Mouse (Mus musculus): ENCODE measurements around the gene Plac9b. TPM values are rescaled to one million over a fixed set of nuclear protein-coding genes. Genes with fewer than 3 reads are reported as not detected.
"Not testable (repeated sequence)": the region's sequence is repeated elsewhere in the genome, so short reads cannot be mapped to it uniquely, and the experiment has no call there.

The Plac9b gene
- polyA plus RNA-seq, 1 experiment from 2014 or later, result 19.8 TPM

DNA sequence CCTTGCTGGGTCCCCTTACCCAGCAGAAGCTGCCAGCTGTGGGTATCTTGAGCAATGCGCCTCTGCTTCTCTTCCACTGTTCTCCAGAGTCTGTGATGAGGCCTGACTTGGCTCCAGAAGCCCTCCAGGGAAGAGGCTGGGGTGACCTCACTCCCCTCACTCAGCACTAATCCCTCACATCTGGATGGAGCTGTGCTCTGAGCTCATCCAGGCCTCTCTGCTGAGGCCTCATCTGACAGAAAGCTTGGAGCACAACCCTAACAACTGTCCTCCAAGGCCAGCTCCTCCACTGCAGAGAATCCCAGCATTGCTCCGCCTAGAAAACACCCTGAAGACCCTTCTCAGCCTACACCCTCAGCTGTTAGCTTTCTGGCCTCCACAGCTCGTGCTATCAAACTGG is 8.3 kb downstream of the Plac9b start:
- not testable (repeated sequence) for H3K4me2 ChIP-seq (ENCODE audit: low read depth, low read length); H3K9ac ChIP-seq (ENCODE audit: low read depth, low read length); H3K27me3 ChIP-seq (replicated peaks; ENCODE audit: control insufficient read depth, insufficient read depth, low read length); H3K36me3 ChIP-seq (ENCODE audit: control insufficient read depth, insufficient read depth, low read length); H3K4me1 ChIP-seq (ENCODE audit: control insufficient read depth, insufficient read depth, low read length); H3K27ac ChIP-seq (ENCODE audit: low read length); H3K4me3 ChIP-seq (ENCODE audit: low read length); H3K9me3 ChIP-seq (ENCODE audit: control insufficient read depth, low read length)
- no CpG with 5 or more reads among the region's 3 CpGs for WGBS
- peak; percentile 69 for ATAC-seq

GRCm38 (mm10) chr14:26165266-26165665 is 17.0 kb downstream of the Plac9b start:
- H3K9ac ChIP-seq (ENCODE audit: low read depth, low read length), result not testable (repeated sequence)

GRCm38 (mm10) chr14:26162423-26162822 is 19.9 kb downstream of the Plac9b start:
- H3K4me2 ChIP-seq (ENCODE audit: low read depth, low read length); H3K27me3 ChIP-seq (replicated peaks; ENCODE audit: control insufficient read depth, insufficient read depth, low read length); H3K9me3 ChIP-seq (ENCODE audit: control insufficient read depth, low read length); H3K27ac ChIP-seq (ENCODE audit: low read length); H3K36me3 ChIP-seq (ENCODE audit: control insufficient read depth, insufficient read depth, low read length); H3K4me1 ChIP-seq (ENCODE audit: control insufficient read depth, insufficient read depth, low read length); H3K9ac ChIP-seq (ENCODE audit: low read depth, low read length); H3K4me3 ChIP-seq (ENCODE audit: low read length); ATAC-seq: not testable (repeated sequence)
- no CpG with 5 or more reads among the region's 5 CpGs for WGBS

More at GRCm38 (mm10) chr14:26165266-26165665, 17.0 kb downstream of the Plac9b start:
- H3K9me3 ChIP-seq (ENCODE audit: control insufficient read depth, low read length); H3K36me3 ChIP-seq (ENCODE audit: control insufficient read depth, insufficient read depth, low read length); H3K27ac ChIP-seq (ENCODE audit: low read length); ATAC-seq; H3K27me3 ChIP-seq (replicated peaks; ENCODE audit: control insufficient read depth, insufficient read depth, low read length); H3K4me3 ChIP-seq (ENCODE audit: low read length); H3K4me1 ChIP-seq (ENCODE audit: control insufficient read depth, insufficient read depth, low read length); H3K4me2 ChIP-seq (ENCODE audit: low read depth, low read length): not testable (repeated sequence)
- no CpG with 5 or more reads among the region's 12 CpGs for WGBS

DNA sequence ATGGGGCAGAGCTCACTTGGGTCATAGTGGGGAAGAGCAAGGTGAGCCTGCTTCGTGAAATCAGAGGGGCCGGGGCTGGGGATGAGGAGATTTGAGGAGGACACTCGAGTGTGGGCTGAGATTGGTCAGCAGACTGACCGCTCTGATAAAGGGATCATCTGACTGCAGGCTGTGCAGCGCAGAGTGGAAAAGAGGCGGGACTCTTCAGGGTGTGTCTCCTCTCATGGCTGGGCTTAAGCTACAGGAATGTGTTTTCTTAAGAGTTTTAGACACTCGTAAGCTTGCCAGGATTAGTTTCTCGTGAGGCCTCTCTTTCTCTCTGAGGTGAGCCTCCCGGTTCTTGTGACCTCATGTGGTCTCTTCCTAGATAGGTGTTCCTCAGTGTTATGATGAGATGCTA is 21.1 kb downstream of the Plac9b start:
- not testable (repeated sequence) for H3K36me3 ChIP-seq (ENCODE audit: control insufficient read depth, insufficient read depth, low read length); H3K9ac ChIP-seq (ENCODE audit: low read depth, low read length); H3K4me3 ChIP-seq (ENCODE audit: low read length); H3K4me2 ChIP-seq (ENCODE audit: low read depth, low read length); H3K4me1 ChIP-seq (ENCODE audit: control insufficient read depth, insufficient read depth, low read length); H3K9me3 ChIP-seq (ENCODE audit: control insufficient read depth, low read length); H3K27ac ChIP-seq (ENCODE audit: low read length); H3K27me3 ChIP-seq (replicated peaks; ENCODE audit: control insufficient read depth, insufficient read depth, low read length)
- peak; percentile 59; the same call in 1 of the 2 replicates for ATAC-seq
- no CpG with 5 or more reads among the region's 9 CpGs for WGBS

GRCm38 (mm10) chr14:26156032-26156431 is 26.2 kb downstream of the Plac9b start:
- H3K4me3 ChIP-seq (ENCODE audit: low read length); H3K4me1 ChIP-seq (ENCODE audit: control insufficient read depth, insufficient read depth, low read length); ATAC-seq; H3K9me3 ChIP-seq (ENCODE audit: control insufficient read depth, low read length); H3K9ac ChIP-seq (ENCODE audit: low read depth, low read length); H3K36me3 ChIP-seq (ENCODE audit: control insufficient read depth, insufficient read depth, low read length); H3K27me3 ChIP-seq (replicated peaks; ENCODE audit: control insufficient read depth, insufficient read depth, low read length); H3K4me2 ChIP-seq (ENCODE audit: low read depth, low read length); H3K27ac ChIP-seq (ENCODE audit: low read length): not testable (repeated sequence)
- no CpG with 5 or more reads among the region's 7 CpGs for WGBS

DNA sequence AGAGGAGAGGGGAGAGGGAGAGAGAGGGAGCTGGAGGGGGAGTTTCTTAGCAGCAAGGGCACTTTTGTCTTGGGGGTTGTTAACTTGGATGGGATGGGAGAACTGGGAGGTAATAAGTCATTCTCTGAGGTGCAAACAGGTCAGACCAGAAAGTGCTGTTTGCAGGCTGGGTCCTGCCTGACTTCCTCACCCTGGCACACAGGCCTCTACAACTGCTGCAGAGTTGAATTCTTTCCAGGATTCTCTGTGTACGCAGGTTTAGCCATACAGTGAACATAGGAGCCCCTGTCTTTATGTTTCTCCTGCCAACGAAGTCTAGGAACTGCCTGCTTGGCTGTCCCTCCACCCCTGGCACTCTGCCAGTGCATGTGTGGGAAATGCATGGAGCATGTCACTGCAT is 35.2 kb downstream of the Plac9b start:
- H3K4me2 ChIP-seq (ENCODE audit: low read depth, low read length); H3K4me1 ChIP-seq (ENCODE audit: control insufficient read depth, insufficient read depth, low read length); ATAC-seq; H3K27me3 ChIP-seq (replicated peaks; ENCODE audit: control insufficient read depth, insufficient read depth, low read length); H3K36me3 ChIP-seq (ENCODE audit: control insufficient read depth, insufficient read depth, low read length); H3K4me3 ChIP-seq (ENCODE audit: low read length); H3K27ac ChIP-seq (ENCODE audit: low read length); H3K9me3 ChIP-seq (ENCODE audit: control insufficient read depth, low read length); H3K9ac ChIP-seq (ENCODE audit: low read depth, low read length): not testable (repeated sequence)
- WGBS, result no CpG with 5 or more reads among the region's 2 CpGs

DNA sequence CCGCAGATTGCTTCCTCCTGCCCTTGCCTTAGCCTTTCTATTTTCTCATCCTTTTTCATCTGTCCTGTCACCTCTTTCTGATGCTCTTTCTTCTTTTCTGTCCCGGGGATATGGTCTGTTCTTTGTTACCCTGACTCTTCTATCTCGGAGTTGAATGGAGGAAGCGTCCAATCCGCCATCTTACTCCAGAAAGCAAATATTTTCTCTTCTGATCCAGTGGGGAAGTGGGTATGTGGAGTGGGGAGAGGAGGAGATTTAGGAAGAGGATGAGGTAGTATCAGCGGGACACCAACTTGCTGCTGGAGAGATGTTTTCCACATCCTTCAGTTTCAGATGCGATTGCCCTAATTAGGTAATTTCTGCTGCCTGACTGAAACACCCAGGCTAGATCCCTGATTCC is 63.2 kb downstream of the Plac9b start:
- not testable (repeated sequence) for H3K9me3 ChIP-seq (ENCODE audit: control insufficient read depth, low read length); H3K36me3 ChIP-seq (ENCODE audit: control insufficient read depth, insufficient read depth, low read length); H3K9ac ChIP-seq (ENCODE audit: low read depth, low read length); H3K27me3 ChIP-seq (replicated peaks; ENCODE audit: control insufficient read depth, insufficient read depth, low read length); H3K4me1 ChIP-seq (ENCODE audit: control insufficient read depth, insufficient read depth, low read length); H3K4me3 ChIP-seq (ENCODE audit: low read length); H3K27ac ChIP-seq (ENCODE audit: low read length); H3K4me2 ChIP-seq (ENCODE audit: low read depth, low read length); ATAC-seq
- no CpG with 5 or more reads among the region's 7 CpGs for WGBS

- not testable (repeated sequence) for H3K4me2 ChIP-seq (ENCODE audit: low read depth, low read length); H3K4me1 ChIP-seq (ENCODE audit: control insufficient read depth, insufficient read depth, low read length); H3K27ac ChIP-seq (ENCODE audit: low read length); H3K9me3 ChIP-seq (ENCODE audit: control insufficient read depth, low read length); H3K36me3 ChIP-seq (ENCODE audit: control insufficient read depth, insufficient read depth, low read length); H3K4me3 ChIP-seq (ENCODE audit: low read length); H3K9ac ChIP-seq (ENCODE audit: low read depth, low read length); H3K27me3 ChIP-seq (replicated peaks; ENCODE audit: control insufficient read depth, insufficient read depth, low read length)
- ATAC-seq, result peak; percentile 70
- WGBS, result no CpG with 5 or more reads among the region's 18 CpGs
These were observed 63.7 kb downstream of the Plac9b start for GRCm38 (mm10) chr14:26118550-26119000.

GRCm38 (mm10) chr14:26118150-26118549 is 64.1 kb downstream of the Plac9b start, which contains the start of gene Duxbl2:
Gene Duxbl2 (plus strand): TSS chr14:26118349.
- not testable (repeated sequence) for ATAC-seq; H3K9ac ChIP-seq (ENCODE audit: low read depth, low read length); H3K9me3 ChIP-seq (ENCODE audit: control insufficient read depth, low read length); H3K27ac ChIP-seq (ENCODE audit: low read length); H3K36me3 ChIP-seq (ENCODE audit: control insufficient read depth, insufficient read depth, low read length); H3K4me3 ChIP-seq (ENCODE audit: low read length); H3K27me3 ChIP-seq (replicated peaks; ENCODE audit: control insufficient read depth, insufficient read depth, low read length); H3K4me2 ChIP-seq (ENCODE audit: low read depth, low read length); H3K4me1 ChIP-seq (ENCODE audit: control insufficient read depth, insufficient read depth, low read length)
- WGBS, result no CpG with 5 or more reads among the region's 7 CpGs
